Mouse (Mus musculus): Measurements from ENCODE around the gene Mlec.
"Not testable (repeated sequence)": the region's sequence is repeated elsewhere in the genome, so short reads cannot be mapped to it uniquely, and the experiment has no call there.

Gene Mlec

GRCm38 (mm10) chr5:115127421-115128179 is 30.4 kb downstream of the Mlec start:
- CTCF ChIA-PET = no interaction called here

- CTCF ChIA-PET = interaction anchor here (0.6 kb wide), 1 partner anchor 146 kb away, joined by 4 read pairs; no protein-coding TSS in a partner anchor
Observed at GRCm38 (mm10) chr5:115126578-115127312, 31.2 kb downstream of the Mlec start.

- CTCF ChIA-PET = interaction anchor here (0.6 to 1.5 kb wide), 4 partner anchors 35 to 85 kb away, joined by 3 to 8 read pairs (median 4); no protein-coding TSS in a partner anchor
Observed at GRCm38 (mm10) chr5:115125211-115125871, 32.6 kb downstream of the Mlec start.

DNA sequence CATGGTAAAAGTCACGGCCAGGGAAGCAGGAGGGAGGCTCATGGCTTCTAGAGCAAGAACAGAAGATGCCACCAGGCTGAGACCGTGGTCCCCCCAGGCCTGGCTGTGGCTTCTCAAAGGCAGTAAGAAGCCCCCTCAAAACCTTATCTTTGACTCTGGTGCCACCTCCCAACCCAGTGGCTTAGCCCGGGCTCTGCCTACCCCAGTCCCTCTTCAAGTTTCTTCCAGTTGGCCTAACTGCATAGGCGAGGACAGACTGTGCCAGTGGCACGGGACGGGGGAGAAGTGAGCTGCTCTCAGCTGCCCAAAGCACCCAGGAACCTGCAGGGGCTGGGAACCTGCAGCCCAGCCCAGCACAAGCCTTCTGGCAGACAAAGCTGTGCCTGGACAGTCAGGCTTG is 33.3 kb downstream of the Mlec start:
- CTCF ChIA-PET = interaction anchor here (0.6 to 1.5 kb wide), 4 partner anchors 36 to 85 kb away, joined by 3 to 8 read pairs (median 4); no protein-coding TSS in a partner anchor

- CTCF ChIA-PET = interaction anchor here (0.6 kb wide), 1 partner anchor 14 kb away, joined by 3 read pairs; no protein-coding TSS in a partner anchor
Observed at GRCm38 (mm10) chr5:115120978-115121377, 37.0 kb downstream of the Mlec start.

GRCm38 (mm10) chr5:115118961-115119570 is 38.9 kb downstream of the Mlec start, which contains the start of gene Acads:
Gene Acads, minus strand, starts transcription at chr5:115119346.
- CTCF ChIA-PET = interaction anchor here (0.6 kb wide), 1 partner anchor 74 kb away, joined by 3 read pairs; no protein-coding TSS in a partner anchor

- CTCF ChIA-PET = no interaction called here
Observed at GRCm38 (mm10) chr5:115117467-115117866, 40.5 kb downstream of the Mlec start.

GRCm38 (mm10) chr5:115116426-115116825 is 41.6 kb downstream of the Mlec start:
- CTCF ChIA-PET = no interaction called here

DNA sequence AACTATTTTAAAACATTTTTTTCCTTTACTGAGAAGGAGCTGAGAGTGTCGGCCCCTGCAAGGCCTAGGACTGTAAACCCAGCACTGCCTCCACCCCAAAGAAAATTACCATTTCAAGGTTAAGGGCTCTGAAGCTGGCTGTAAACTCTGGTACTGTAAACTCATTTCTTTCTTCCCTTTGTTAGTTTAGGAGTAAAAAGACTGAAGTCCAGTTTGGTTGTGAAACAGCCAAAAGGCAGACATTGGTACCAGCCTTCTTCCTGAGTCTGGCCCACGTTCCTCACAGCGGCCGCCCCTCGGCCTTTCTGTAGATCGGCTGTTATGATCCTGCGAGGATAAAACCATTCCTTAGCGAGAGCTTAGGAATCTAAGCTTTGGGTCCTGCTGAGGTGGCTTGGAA is 43.5 kb downstream of the Mlec start:
- CTCF ChIA-PET = no interaction called here

DNA sequence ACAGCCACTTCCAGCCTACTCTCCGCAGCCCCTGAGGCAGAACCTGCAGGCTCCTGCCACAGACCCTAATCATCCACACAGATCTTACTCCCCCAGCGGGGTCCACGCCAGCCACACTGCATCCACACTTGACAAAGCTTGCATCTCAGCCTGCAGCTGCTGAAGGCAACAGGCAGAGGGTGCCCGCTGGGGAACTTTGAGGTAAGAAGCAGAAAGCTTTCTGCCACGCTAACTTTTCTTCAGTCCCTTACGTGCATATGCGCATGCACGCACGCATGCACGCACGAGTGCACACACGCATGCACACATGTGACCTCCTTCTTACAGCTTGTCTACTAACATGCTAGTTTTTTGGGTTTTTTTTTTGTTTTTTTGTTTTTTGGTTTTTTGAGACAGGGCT is 44.7 kb downstream of the Mlec start:
- CTCF ChIA-PET = no interaction called here

GRCm38 (mm10) chr5:115111156-115111555 is 46.8 kb downstream of the Mlec start:
- CTCF ChIA-PET = interaction anchor here (0.6 kb wide), 1 partner anchor 43 kb away, joined by 6 read pairs; no protein-coding TSS in a partner anchor

DNA sequence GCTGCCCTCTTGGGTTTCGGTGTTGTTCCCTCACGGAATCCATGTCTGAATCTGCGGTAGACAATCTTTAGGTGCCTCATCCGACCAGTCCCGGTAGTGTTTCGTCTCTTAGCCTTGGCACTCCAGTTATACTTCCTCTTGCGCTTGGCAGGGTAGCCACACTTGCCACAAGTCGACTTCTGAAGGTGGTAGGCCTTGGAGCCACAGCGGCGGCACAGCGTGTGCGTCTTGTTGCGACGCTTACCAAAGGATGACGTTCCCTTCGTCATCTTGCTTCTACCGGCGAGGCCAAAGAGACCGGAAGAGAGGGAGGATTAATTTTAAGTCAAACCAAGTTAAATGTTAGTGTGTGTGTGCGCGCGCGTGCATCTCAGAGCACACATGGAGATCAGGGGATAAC is 54.7 kb downstream of the Mlec start:
- CTCF ChIA-PET = not testable (repeated sequence)

GRCm38 (mm10) chr5:115102231-115102630 is 55.7 kb downstream of the Mlec start:
- CTCF ChIA-PET = no interaction called here

DNA sequence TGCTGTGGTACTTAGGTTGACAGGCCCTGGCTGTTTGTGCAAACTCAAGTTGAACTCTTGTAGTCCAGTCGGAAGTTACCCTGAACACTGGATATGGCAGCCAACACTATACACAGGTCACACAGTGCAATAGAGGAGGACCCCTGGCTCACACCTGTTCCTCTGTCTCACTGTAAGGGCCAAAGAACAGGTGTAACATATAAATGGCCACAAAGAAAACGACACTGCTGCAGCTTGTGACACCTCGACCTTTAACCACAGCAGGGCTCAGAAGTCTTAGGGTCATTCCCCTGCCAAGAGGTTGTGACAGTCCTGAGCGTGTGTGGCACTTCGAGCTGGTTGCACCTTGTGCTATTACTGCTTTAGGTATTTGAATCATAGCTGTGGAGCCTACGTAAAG is 57.5 kb downstream of the Mlec start:
- CTCF ChIA-PET = no interaction called here

DNA sequence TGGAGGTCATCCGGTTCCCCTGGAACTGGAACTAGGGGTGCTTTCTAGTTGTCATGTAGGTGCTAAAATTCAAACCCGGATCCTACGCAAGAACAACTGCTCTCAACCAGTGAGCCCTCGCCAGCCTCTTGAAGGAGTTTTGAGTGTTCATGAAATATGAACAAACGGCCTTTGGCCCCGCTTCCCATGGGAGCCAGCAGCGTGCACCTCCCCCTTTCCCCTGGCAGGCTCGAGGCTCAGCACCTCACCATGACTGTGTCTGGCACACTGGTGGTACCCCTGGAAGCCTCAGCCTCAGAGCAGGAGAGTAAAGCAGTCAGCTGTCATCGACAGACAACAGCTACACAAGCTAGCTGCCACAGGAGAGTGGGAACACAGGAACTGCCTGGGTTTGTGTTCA is 58.0 kb downstream of the Mlec start:
- CTCF ChIA-PET = interaction anchor here (1.1 kb wide), 1 partner anchor 9 kb away, joined by 3 read pairs; no protein-coding TSS in a partner anchor

DNA sequence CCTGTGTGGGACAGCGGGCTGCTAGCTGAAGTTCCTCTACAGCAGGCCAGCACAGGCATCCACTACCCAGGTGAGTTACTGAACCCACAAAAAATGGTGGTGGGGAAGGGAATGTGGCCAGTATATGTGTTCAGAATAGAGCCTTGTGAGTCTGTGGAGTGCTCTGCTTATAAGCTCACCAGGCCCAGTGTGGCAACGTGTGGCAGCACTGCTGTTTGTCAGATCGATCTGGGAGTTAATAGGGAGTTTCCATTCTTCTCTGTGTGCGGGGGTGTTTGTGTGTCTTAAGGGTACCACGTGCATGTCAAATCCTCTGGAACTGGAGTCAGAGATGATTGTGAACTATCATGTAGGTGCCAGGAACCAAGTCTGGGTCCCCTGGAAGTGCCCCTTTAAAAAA is 58.4 kb downstream of the Mlec start:
- CTCF ChIA-PET = interaction anchor here (0.7 to 1.1 kb wide), 2 partner anchors 9 to 91 kb away, joined by 3 read pairs; no protein-coding TSS in a partner anchor

DNA sequence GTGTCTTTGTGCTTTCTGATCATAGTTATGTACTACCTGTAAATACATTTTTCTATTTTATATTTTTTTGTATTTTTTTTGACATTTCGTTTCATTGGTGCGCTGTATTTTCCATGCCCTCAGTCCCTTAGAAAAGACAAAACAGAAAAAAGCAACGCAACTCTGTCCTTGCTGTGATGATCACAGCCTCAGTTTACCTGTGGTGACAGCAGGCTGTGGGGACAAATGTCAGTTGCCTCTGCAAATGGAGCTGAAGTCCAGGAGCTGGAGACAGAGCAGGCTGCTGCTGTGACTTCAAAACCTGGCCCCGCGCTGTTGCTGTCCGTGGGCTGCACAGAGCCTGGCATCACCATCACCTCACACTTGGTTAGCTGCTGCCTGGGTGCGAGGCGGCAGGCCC is 59.8 kb downstream of the Mlec start, which contains the start of gene Gm10401:
Gene Gm10401, minus strand, starts transcription at position 101 of the 400 bp plus-strand sequence.
- CTCF ChIA-PET = no interaction called here

Data from spleen, embryonic (tissue).